Mouse (Mus musculus) embryo, embryonic 11.5 days (tissue): ENCODE results near the gene Rev1.
"Not testable (repeated sequence)": the region's sequence is repeated elsewhere in the genome, so short reads cannot be mapped to it uniquely, and the experiment has no call there.

Experiments
- DNase-seq: peaks from one replicate; pipeline ENCODE4 v3.0.0-alpha.2; 2012; ENCODE audit warnings: low read depth, low spot score

The Rev1 gene

DNA sequence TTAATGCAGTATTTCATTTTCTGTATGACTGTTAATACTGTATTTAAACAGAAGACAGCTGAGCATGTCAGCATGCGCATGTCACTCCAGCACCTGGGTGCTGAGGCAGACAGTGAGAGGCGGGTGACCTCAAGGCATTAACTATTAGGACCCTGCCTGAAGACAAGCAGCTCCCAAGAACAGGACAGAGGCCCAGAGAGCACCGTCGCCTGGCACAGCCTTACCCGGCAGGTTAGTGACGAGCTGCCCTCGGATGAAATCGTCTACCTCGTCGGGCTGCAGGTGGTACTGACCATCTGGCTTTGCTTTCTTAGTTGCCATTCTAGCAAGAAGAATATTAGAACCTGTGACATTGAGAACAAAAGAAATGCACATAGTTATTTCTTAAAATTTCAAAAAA lies 62.3 kb downstream of the Rev1 start:
- no peak for DNase-seq

DNA sequence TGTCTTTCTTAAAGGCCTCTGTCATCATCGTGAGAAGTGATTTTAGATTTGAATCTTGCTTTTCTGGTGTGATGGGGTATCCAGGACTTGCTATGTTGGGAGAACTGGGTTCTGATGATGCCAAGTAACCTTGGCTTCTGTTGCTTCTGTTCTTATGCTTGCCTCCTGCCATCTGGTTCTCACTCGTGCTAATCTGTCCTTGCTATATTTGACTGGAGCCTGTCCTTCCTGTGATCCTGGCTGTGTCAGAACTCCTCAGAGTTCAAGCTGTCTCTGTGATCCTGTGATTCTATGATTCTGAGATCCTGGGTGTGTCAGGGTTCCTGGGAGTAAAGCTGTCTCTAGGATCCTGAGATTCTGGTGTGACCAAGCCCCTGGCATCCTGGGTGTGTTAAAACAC lies 67.4 kb downstream of the Rev1 start:
- not testable (repeated sequence) for DNase-seq

DNA sequence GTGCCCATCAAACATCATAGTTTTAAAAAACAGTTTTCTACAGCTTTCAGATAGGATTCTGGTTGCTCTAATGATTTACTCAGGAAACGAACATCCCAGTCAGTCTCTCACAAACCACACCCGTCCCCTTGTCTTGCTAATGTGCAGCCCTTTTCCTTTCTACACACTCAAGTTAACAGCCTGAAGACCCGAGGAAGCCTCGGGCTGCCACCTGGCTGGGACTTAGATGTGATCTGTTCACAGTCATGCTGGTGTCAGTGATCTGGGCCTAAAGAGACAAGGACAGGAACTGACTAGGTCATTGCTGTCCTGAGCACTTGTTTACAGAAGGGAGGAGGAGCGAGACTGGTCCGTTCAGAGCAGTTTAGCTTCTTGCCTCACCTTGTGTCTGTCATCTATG lies 71.2 kb downstream of the Rev1 start:
- DNase-seq, result no peak

DNA sequence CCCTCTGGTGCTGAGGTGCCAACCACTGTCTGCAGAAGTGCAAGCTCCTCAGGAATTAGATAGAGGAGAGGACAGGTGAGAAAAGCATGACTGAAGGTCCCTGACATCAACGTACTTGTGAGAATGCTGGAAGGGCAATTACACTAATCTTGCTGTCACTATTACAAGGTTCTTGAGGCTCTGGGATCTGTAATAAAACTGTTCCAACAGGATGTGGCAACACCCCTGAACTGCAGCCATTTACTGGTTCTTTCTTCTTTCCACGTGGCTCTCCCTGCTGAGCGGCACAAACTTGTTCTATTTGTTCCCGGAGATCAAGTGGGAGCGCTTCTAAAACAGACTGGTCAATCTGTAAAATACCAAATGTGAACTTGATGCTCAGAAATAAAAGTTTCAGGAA lies 74.4 kb downstream of the Rev1 start:
- no peak for DNase-seq

DNA sequence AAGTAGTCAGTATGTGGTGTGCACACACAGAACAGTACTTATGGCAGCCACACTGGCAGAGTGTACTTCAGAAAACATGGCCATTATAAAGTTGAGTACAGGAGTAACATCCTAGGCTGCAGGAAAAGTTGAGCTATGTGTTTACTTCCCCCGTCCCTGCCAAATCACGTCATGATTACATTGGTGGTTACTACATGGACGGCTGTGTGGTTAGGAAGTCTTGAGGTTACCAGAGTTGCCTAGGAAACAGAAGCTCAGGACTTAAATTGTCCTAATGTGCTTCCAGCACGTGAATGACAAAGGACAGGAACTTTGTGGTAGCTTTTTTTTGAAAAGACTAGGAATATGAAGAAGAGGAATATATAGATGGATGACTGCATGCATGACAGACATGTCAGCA lies 80.0 kb downstream of the Rev1 start:
- no peak for DNase-seq

DNA sequence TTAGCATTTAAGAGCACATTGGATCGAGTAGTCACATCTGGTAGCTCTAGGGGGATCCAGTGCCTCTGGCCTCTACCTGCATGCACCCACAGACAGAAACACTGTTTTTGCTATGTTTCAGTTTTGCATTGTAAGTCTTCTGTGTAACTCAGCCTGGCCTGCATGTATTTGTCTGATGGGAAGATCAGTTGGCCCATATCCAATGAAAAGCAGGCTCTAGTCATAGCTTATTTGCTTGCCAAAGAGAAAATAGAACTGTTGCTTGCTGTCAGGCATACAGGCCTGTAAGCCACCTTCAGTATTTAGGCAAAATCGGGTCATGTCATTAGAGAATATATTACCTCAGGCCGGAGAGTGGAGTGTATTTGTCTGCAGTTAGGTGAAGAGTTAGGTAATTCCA lies 81.5 kb downstream of the Rev1 start:
- DNase-seq, result no peak

DNA sequence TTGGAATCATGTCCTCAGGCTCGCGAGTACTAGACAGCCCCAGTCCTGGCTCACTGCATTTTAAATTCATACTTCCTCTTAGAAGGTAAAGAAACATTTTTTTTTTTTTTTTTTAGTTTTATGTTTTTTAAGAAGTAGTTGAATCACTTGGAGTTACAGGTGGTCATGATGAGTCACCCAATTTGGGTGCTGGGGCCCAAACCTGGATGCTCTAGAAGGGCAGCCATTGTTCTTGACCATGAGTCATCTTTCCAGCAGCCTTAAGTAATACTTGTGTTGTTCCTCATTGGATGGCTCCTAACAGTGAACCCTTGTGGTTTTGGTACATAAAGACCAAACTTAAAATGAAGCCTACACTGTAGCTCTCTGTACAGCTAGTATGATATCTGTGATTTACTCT lies 90.7 kb downstream of the Rev1 start:
- no peak for DNase-seq

DNA sequence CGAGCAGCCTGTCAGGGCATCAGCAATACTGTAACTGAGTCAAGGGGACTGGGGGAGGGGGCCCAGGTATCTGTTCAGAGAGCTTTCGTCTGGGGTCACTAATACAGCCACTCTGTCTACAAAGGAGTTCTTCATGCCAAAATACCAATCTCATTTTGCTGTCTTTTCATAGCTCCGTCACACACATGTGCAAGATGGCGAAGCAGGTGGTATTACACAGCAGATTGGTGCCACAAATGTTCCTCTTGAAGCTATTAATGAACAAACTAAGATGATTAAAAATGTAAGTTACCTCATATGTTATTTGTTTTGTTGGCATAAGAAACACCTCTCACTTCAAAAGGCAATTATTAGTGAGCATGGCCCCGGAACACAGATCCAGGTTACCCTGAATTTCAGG lies 92.2 kb downstream of the Rev1 start:
- no peak for DNase-seq

DNA sequence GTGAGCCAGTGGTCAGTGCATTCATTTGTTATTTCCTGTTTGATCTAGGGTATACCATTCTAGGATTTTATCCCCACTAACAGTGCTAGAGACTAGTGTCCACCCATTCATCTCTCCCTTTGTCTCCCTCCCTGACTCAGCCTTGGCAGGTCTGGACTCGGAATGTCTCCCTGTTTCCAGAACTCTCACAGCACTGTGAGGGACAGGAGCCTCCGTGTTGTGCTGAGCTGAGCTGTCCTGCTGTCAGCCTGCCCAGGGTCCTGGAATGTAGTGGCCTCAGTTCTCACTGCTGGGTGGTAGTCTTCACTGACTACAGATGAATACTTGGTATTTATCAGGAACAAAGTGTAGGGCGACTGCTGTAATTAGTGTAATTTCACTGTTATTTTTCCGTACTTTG lies 94.1 kb downstream of the Rev1 start:
- DNase-seq, result no peak

DNA sequence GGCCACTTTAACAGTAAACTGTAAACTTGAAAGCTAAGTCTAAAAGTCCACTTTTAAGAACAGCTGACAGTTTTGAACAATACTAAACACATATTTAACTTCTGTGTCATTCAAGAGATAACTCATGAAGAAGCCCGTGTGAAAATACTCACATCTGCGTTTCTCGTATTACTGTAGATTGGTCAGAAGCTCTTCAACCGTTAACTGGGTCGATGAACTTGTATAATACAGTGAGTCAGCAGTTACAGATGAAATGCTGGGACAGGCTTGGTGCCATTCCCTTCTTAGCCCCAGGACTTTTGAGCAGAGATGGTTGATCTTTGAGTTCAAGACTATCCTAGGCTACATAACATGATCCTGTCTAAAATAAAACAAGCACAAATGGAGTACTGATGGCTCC lies 98.2 kb downstream of the Rev1 start:
- no peak for DNase-seq

DNA sequence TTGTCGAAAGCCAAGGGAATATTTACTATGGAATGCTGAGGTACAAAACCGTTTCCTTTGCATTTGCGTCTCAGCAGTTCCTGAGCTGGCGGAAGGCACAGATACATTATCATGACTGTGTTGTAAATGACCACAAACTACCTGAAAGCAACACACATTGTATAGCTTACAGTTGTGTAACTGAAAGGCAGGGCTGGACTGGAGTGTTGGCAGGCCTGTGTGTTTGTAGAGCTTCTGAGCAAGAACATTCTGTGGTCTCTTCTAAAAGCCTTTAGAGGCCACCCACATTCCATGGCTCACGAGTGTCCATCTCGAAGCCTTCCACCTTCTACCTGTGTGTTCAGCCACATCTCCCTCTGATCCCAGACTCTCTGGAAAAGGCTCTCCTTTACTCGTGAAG lies 102.3 kb downstream of the Rev1 start:
- no peak for DNase-seq

DNA sequence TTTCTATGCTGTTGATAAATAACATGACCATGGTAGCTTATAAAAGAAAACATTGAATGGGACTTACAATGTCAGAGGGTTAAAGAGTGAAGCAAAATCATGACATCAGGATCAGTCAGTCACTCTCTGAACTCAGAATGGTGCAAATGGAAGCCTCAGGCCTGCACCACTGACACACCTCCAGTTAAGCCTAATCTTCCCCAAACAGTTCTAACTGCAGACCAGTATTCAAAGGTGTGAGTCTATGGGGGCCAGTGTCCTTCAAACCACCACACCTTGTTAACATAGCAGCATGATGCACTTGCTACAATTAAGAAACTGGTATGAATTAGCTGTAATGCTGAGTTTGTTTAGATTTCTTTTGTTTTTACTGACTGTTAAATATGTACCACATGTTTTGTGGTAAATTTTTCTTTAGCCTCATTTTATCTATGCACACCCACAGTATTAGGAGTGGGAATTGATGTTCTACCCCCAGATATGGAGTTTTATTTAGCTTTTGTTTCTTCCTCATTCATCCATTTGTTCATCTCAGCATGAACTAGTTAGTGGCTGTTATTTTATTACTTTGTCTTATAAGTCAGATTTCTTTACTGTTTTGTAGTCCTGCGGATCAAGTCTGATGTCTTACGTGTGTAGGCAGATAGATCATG lies 114.9 kb downstream of the Rev1 start:
- DNase-seq, result no peak

DNA sequence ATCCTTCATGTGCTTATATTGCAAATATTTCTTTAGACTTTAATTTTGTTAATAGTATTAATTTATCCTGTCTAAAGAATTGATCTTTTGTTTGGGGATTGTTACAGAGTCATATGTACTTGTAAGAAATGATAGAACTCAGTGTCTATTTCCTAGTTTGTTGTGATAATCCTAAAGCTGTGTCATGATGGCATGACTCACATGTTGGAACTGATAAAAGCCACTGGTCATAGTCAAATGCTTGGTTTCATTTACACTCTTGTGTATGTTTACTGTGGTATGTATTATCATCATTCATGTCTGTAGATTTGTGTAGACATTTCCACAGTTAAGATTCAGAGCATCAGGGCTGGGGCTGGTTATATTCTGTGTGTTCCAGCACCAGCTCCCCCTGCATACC lies 117.1 kb downstream of the Rev1 start:
- DNase-seq, result no peak

DNA sequence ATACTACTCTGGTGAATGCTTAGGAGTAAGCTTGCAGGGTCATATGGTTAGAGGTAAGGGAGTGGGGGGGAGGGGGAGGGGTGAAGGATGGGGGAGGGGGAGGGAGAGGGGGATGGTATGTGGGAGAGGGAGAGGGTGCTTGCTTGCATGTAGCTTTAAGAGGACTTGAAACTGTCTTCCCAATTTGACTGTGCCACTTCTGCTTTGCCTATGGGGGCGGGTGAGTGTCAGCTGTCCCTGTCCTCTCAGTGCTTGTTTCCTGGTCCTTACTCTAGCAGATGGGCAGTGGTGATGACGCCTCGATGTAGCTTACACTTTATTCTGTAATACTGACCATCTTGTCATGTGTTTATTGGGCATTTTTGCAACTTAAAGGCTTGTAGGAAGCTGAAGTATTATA lies 117.5 kb downstream of the Rev1 start:
- no peak for DNase-seq

DNA sequence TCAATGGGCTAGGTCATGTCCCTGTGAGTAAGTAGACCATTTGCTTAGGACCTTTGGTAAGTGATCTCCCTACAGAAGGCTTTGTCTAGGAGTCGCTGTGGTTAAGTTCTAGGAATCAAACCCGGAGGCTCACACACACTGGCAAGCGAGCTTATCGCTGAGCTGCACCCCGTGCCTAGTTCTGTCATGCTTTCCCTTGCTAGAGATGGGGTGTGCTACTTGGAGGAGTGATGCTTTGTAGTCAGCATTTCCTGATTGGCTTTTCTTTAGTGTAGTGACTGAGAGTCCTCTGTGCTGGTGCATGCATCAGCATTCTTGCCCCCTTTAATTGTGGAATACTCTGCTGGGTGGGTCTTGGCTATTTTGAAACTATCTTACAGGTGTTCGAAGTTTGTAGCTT lies 118.0 kb downstream of the Rev1 start:
- DNase-seq, result no peak

DNA sequence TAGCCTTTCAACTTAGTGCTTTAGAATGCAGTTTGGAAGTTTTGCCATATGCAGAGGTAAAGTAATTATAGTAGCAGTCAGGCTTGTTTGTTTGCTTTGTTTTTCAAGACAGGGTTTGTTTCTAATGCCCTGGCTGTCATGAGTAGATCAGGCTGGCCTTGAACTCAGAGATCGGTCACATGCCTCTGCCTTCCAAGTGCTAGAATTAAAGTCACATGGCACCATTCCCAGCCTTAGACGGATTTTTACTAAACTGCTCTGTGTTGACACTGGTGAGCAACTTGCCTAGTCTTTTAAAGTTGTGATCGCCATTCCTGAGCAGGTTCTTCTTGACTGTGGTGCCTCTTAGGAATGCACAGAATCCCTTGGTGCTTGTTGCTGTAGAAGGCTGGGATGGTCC lies 122.9 kb downstream of the Rev1 start:
- DNase-seq, result no peak

DNA sequence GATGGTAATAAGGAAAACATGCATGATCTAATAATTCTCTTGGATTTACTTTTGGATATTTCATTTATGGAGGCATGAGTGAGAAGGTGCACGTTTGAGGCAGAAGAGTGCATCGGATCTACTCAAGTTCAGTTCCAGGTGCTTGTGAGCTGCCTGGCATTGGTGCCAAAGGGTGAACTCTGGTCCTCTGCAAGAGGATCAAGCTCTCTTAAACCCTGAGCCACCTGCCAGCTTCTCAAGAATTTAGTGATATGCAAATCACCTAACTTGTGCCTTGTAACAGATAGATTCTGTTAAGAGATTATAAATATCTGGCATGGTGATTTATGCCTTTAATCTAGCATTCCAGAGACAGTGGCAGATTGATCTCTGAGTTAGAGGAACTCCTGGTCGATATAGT lies 126.6 kb downstream of the Rev1 start:
- no peak for DNase-seq
